Mouse (Mus musculus): ENCODE measurements around the gene Bfsp1.
A peak's percentile ranks its signal among the peaks of the same experiment; 100 is the strongest.

Bfsp1 gene

GRCm38 (mm10) chr2:143852295-143853275 is 10.4 kb downstream of the Bfsp1 start:
- no peak for DNase-seq

DNA sequence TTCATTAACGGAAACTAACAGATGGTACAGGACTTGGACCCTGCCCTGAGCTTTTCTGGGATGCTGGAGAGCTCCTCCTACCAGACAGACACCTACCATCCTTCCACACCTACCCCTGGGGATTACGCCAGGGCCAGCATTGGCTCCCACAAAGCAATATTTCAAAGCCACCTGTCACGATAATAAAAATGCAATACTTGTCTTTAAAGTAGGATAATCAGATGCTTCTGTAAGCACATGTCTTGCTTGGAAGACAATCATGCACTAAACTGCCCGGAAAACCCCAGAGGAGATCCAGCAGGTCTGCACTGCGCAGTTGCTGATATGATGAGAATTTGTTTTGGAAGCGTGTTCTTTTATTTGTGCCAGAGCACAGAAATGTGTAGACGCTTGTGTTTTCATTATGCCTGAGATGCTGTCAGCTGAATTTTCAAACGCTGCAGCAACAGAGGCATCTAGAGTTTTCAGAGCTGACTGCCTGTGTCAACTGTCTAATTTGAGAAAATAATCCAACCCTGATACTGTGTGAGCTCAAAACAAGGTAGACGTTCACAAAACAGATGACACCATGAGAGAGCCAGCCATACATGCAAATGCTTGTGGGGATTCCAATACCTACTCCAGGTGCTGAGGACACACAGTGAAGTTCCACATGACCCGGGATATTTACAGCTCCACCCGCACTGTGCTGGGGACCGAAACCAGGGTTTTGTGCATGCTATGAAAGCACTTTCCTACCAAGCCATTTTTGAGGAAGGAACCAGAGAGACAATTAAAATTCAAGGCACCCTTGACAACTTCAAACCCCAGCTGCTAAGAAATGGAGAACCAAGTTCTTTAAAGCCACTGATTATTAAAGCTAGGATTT is 11.4 kb downstream of the Bfsp1 start:
- no peak for DNase-seq

GRCm38 (mm10) chr2:143847291-143847690 is 15.7 kb downstream of the Bfsp1 start:
- no peak for DNase-seq

DNA sequence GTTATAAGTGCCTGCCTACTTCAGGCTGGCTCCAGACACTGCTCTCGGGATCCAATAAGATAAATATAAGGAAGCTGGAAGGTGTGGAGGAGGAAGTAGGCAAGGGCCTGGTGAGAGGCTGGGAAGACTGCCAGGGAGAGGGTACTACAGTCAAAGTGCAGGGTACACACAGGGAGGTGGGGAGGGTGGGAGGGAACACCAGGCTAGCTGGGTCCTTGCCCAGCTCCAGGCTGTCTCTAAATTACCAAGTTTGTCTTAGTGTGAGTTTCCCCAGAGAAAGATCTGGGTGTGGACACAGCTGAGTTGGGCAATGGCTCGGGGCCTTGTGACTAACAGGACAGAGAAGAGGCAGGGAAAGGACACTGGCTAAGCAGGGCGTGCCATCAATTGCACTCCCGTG is 16.2 kb downstream of the Bfsp1 start:
- DNase-seq: no peak

DNA sequence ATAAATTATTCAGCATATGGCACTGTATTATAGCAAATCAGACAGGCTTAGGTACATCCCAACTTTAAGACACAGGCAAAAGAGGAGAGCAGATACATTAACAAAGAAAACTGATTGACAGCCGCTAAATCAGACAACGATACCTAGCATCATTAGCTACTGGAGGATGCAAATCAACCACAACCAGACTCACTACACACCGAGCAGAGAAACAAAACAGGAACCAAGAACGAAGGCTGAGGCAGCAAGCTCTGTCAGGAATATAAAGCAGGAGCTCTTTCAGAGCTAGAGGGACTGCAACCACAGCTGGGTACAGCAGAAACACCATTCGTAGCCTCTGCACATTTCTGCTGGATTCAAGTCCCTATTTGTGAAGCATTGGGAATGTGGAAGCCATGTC is 18.2 kb downstream of the Bfsp1 start:
- DNase-seq: no peak

DNA sequence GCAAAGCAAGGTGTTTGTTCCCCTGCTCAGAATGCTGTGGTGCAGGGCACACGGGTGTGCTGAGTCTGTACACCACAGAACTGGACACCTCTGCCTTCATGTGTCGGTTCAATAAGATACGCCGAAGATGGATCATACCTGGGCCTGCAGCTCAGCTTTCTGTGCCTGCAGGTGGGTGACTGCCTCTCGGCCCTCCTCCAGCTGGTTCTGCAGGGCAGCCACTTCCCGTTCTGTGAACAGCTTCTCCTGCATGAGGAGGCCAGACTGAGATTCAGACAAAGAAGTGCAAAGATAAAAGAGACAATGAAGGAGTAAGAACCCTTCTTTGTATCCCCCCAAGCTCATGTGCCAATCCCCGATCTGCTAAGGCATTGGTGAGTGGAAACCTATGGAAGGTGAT is 21.4 kb downstream of the Bfsp1 start:
- peak in 1 of 2 experiments; percentile 16 for DNase-seq

- no peak for DNase-seq
These were observed 22.1 kb downstream of the Bfsp1 start for GRCm38 (mm10) chr2:143840895-143841294.

DNA sequence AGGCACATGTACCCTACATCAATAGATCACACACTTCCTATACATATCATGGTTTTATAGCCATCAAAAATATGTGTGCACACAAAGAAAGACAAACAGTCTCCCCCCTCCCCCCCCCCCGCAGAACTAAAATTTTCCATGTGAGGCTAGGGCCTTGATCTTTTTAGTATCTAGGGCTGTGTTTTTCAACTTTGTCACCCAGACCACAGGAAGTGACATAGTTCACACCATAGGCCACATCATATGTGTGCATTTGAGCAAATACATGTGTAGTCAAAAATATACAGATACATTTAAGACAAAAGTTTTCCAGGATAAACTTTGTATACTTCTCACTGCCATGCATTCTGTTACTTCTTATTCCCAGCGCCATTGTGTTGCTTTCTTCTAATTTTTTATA is 23.5 kb downstream of the Bfsp1 start:
- no peak for DNase-seq

DNA sequence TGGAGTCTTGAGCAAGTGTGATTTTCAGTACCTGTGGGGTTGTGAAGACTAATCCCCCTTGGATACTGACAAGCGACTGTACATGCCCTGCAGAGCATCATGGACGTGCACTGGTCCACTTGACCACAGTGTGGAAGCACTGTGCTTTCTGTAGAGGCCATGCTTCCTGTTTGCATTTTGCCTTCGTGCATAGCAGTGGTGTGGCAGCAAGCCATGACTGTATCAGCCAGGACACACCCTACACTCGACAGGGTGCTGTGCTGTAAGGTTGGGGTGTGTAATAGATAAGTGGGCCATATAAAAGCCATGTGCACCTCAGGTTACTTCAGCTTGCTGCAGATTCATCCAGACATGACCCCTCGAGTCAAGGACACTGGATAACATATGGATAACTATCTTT is 24.3 kb downstream of the Bfsp1 start:
- no peak for DNase-seq

DNA sequence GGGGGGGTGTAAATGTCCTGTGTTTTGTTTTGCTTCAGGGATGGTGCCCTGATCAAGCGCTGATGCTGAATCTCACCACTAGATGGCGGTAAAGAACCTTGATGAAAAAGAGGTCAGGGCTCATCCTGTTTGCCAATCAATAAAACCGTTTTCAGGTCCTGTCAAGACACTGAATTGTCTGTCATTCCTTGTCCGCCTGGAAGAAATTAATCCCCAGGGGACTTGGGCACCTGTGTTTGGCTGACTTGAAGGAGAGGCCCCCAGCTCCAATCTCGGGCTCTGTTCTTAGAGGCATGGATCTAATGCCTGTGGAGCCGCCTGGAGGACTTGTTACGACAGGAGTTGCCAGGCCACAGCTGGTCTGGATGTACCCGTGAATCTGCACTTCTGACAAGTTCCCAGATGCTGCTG is 25.7 kb downstream of the Bfsp1 start:
- peak; percentile 51 to 58 for DNase-seq

GRCm38 (mm10) chr2:143835820-143836219 is 27.2 kb downstream of the Bfsp1 start:
- no peak for DNase-seq

DNA sequence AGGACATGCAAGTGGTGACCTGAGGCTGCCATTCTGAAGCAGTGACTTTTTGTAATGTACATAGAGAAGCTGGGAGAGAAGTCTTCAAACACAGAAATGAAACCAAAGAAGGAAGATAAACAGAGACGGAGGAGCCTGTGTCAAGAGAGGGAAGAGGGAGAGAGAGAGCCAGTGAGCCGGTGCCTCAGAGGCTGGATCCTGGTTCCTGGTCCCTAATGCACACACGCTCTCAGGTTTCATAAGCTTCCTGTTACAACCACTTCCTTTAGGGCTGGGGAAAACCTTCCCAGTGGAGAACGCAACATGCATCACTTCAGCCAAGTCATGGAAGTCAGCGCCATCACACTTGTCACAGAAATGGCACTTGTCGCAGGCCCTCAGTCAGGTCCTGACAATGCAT is 28.9 kb downstream of the Bfsp1 start:
- DNase-seq: no peak

DNA sequence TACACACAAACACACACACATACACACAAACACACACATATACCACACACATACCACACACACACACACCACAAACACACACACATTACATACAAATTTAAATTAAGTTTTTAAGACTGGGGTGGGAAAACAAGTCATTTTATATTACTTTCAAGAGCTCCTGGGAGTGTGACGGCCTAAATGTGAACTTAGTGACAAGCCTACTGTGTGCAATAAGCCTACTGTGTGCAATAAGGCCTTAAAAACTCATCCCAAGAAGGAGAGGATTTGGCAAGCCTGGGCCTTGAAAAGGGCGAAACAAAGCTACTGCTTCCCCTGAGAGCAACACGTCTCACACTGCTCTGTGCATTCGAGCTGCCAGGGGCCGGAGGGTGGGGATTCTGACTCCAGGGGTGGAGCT is 30.3 kb downstream of the Bfsp1 start:
- no peak for DNase-seq

DNA sequence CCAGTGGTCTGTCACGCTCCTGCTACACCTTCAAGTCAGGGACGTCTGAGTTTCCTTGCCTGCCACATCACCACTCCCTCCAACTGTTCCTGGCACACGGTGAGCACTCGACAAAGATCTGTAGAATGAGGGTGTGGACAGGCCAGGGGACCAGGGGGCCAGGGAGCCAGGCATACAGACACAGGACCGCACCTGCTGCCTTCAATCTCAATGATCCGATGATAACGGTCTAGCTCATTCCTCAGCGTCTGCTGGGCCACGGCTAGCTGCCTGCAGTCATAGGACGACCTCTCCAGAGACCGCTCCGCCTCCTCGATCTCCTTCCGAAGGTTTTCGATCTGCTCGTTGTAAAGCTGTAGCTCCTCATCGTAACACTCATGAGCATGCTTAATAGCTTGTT is 31.3 kb downstream of the Bfsp1 start:
- no peak for DNase-seq

DNA sequence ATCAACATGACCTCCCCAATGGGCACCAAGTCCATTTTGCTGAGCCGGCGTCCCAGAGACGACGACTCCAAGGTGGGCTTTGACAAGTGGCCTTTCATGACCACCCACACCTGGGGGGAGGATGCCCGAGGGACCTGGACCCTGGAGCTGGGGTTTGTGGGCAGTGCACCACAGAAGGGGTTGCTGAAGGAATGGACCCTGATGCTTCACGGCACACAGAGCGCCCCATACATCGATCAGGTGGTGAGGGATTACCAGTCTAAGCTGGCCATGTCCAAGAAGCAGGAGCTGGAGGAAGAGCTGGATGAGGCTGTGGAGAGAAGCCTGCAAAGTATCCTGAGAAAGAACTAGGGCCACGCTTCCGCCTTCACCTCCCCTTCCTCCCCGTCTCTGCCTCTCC is 49.5 kb downstream of the Bfsp1 start:
- no peak for DNase-seq

- DNase-seq: no peak
These were observed 50.7 kb downstream of the Bfsp1 start for GRCm38 (mm10) chr2:143812262-143812661.

GRCm38 (mm10) chr2:143808789-143809188 is 54.2 kb downstream of the Bfsp1 start:
- DNase-seq: no peak

GRCm38 (mm10) chr2:143806924-143807664 is 55.9 kb downstream of the Bfsp1 start:
- no peak for DNase-seq

GRCm38 (mm10) chr2:143806140-143806923 is 56.6 kb downstream of the Bfsp1 start:
- DNase-seq: no peak

- no peak for DNase-seq
These were observed 61.9 kb downstream of the Bfsp1 start for GRCm38 (mm10) chr2:143801097-143801496.

- DNase-seq: no peak
These were observed 66.5 kb downstream of the Bfsp1 start for GRCm38 (mm10) chr2:143796335-143797013.

- no peak for DNase-seq
These were observed 67.1 kb downstream of the Bfsp1 start for GRCm38 (mm10) chr2:143795858-143796257.

Measured in thymus, postnatal 36 days (tissue).